Mouse (Mus musculus) spleen, adult 2 months (tissue): ENCODE measurements around the gene Brinp3. TPM values are rescaled to one million over a fixed set of nuclear protein-coding genes. Genes with fewer than 3 reads are reported as not detected.

Experiments
- DNase-seq, 2 experiments: peaks; one replicate each; pipeline versions ENCODE4 v3.0.0 to v3.0.0-alpha.2; 2012 to 2021; ENCODE audit warnings: low spot score in 2 of 2, low read depth in 1 of 2
- H3K27ac ChIP-seq: fragments of 200-500 bp; 2 replicates; pipeline ENCODE4 v1.5.1; 2012; ENCODE audit warnings: low read length, inconsistent platforms; ENCODE audit not compliant: insufficient read depth
- H3K27me3 ChIP-seq: fragments of 200-500 bp; 2 replicates; pipeline ENCODE4 v1.6.1; 2012; ENCODE audit warnings: mild to moderate bottlenecking, moderate library complexity, low read length, inconsistent platforms; ENCODE audit not compliant: control insufficient read depth, insufficient read depth
- H3K36me3 ChIP-seq: fragments of 200-500 bp; 2 replicates; pipeline ENCODE4 v1.6.1; 2012; ENCODE audit warnings: mild to moderate bottlenecking, low read length, inconsistent platforms; ENCODE audit not compliant: control insufficient read depth, insufficient read depth
- H3K4me1 ChIP-seq: fragments of 200-500 bp; 2 replicates; pipeline ENCODE4 v1.6.1; 2011; ENCODE audit warnings: inconsistent platforms; ENCODE audit not compliant: control insufficient read depth, insufficient read depth, insufficient read length
- H3K4me3 ChIP-seq: fragments of 200-500 bp; 2 replicates; pipeline ENCODE4 v1.5.1; 2011; ENCODE audit warnings: mild to moderate bottlenecking, inconsistent platforms; ENCODE audit not compliant: insufficient read depth, insufficient read length; ENCODE audit errors: extremely low read depth
- CTCF ChIP-seq: fragments of 200-500 bp; IDR thresholded peaks from 2 replicates; pipeline ENCODE4 v1.5.1; 2011; ENCODE audit warnings: mild to moderate bottlenecking, inconsistent platforms; ENCODE audit not compliant: insufficient read depth, insufficient read length, insufficient replicate concordance; ENCODE audit errors: extremely low read depth
- POLR2A ChIP-seq: fragments of 200-500 bp; IDR thresholded peaks from 2 replicates; pipeline ENCODE4 v1.6.1; 2011; ENCODE audit warnings: low read depth, low read length, inconsistent platforms
- WGBS: fragments of 180-500 bp; shearing (Covaris S2); methylation state at CpG from one replicate; pipeline ENCODE4 v1.1.7; 2018; 5-methylcytosine and 5-hydroxymethylcytosine counted together
- polyA plus RNA-seq: library from polyadenylated mRNA; depleted of rRNA; stranded (reverse); fragments of >200 nt; gene quantifications from 2 replicates; pipeline ENCODE4 v1.2.3, GENCODE M21; 2012

Gene Brinp3
- polyA plus RNA-seq, 1 experiment = 0.02 TPM

- no peak overlapping the region for H3K4me3 ChIP-seq
- H3K27ac ChIP-seq = no peak overlapping the region
- no peak for TF ChIP-seq POLR2A
- TF ChIP-seq CTCF = no peak
- H3K4me1 ChIP-seq = no peaks in the 10 kb centered on the region
- no peak for DNase-seq
- no peaks in the 10 kb centered on the region for H3K36me3 ChIP-seq
- no peaks in the 10 kb centered on the region for H3K27me3 ChIP-seq
Measured at GRCm38 (mm10) chr1:146792826-146793225, 298.3 kb downstream of the Brinp3 start.

- DNase-seq = no peak
- Histone ChIP-seq H3K27me3 (no peaks in the 10 kb centered on the region), H3K36me3 (no peaks in the 10 kb centered on the region), H3K4me3 (no peak overlapping the region), H3K27ac (no peak overlapping the region), H3K4me1 (no peaks in the 10 kb centered on the region)
- TF ChIP-seq CTCF (no peak), POLR2A (no peak)
- WGBS = 86% methylated on average over 6 of the region's 6 CpGs
Measured at GRCm38 (mm10) chr1:146799986-146800553, 305.5 kb downstream of the Brinp3 start.

- no peaks in the 10 kb centered on the region for H3K27me3 ChIP-seq
- H3K36me3 ChIP-seq = no peaks in the 10 kb centered on the region
- H3K4me3 ChIP-seq = no peak overlapping the region
- H3K27ac ChIP-seq = no peak overlapping the region
- 81% methylated on average over 3 of the region's 3 CpGs for WGBS
- H3K4me1 ChIP-seq = no peaks in the 10 kb centered on the region
- DNase-seq = no peak
- TF ChIP-seq CTCF (no peak), POLR2A (no peak)
Measured at GRCm38 (mm10) chr1:146801821-146802220, 307.3 kb downstream of the Brinp3 start.

GRCm38 (mm10) chr1:146807765-146808164, 313.2 kb downstream of the Brinp3 start:
- 66% methylated on average over 4 of the region's 4 CpGs for WGBS
- H3K4me1 ChIP-seq = no peaks in the 10 kb centered on the region
- no peaks in the 10 kb centered on the region for H3K27me3 ChIP-seq
- no peak overlapping the region for H3K4me3 ChIP-seq
- no peak overlapping the region for H3K27ac ChIP-seq
- DNase-seq = peak in 1 of 2 experiments; percentile 25
- H3K36me3 ChIP-seq = no peaks in the 10 kb centered on the region
- TF ChIP-seq CTCF (no peak), POLR2A (no peak)

GRCm38 (mm10) chr1:146833888-146834287, 339.3 kb downstream of the Brinp3 start:
- H3K4me1 ChIP-seq = no peaks in the 10 kb centered on the region
- no peak for TF ChIP-seq POLR2A
- no peak for TF ChIP-seq CTCF
- H3K4me3 ChIP-seq = no peak overlapping the region
- no peaks in the 10 kb centered on the region for H3K36me3 ChIP-seq
- no peak for DNase-seq
- H3K27me3 ChIP-seq = no peaks in the 10 kb centered on the region
- 39% methylated on average over 1 of the region's 1 CpGs for WGBS
- H3K27ac ChIP-seq = no peak overlapping the region

GRCm38 (mm10) chr1:146844087-146844486, 349.5 kb downstream of the Brinp3 start:
- Histone ChIP-seq H3K4me3 (no peak overlapping the region), H3K27ac (no peak overlapping the region), H3K4me1 (no peaks in the 10 kb centered on the region), H3K36me3 (no peaks in the 10 kb centered on the region), H3K27me3 (no peaks in the 10 kb centered on the region)
- 73% methylated on average over 2 of the region's 2 CpGs for WGBS
- DNase-seq = no peak
- no peak for TF ChIP-seq CTCF
- TF ChIP-seq POLR2A = no peak

- no peaks in the 10 kb centered on the region for H3K4me1 ChIP-seq
- TF ChIP-seq CTCF (no peak), POLR2A (no peak)
- no peak for DNase-seq
- H3K36me3 ChIP-seq = no peaks in the 10 kb centered on the region
- 88% methylated on average over 3 of the region's 3 CpGs for WGBS
- H3K27me3 ChIP-seq = no peaks in the 10 kb centered on the region
- no peak overlapping the region for H3K27ac ChIP-seq
- H3K4me3 ChIP-seq = no peak overlapping the region
Measured at GRCm38 (mm10) chr1:146848892-146849291, 354.3 kb downstream of the Brinp3 start.
